ENCODE assay signal across 14 mouse cellular contexts in the genomic region with DNA sequence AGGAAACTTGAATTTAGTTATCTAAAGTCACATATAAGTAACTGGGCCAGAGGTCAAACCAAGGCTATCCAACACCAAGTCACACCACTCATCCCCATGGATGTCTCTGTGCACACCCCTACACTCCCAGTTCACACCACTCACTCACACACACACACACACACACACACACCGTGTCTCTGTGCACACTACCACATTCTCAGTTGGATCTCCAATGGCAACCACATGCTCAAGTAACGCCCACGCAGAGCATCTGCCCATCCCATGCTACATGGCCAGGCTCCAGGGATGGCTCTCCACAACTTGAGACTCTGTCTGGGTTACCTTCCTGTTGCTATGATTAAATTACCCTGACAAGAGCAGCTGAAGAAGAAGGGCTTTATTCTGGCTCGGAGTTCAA.
DNase-seq lines count a peak whose midpoint lies in the region; ATAC-seq lines count a peak whose summit lies in the region.
"Had no signal": no experiment of that assay in that cellular context is flagged by ENCODE, and none has a peak within 500 bp of the region (broad histone marks: within the 10 kb centered on the region; RNA-seq: fewer than 3 reads in every experiment).

No protein-coding gene starts in this region.

- ATAC-seq in midbrain, embryonic 11.5 days (ENCODE audit: low FRiP score) = no peak
- no peak for ATAC-seq in midbrain, embryonic 13.5 days
- ATAC-seq in forebrain, embryonic 14.5 days = no peak
- no peak for ATAC-seq in hindbrain, embryonic 13.5 days (ENCODE audit: low FRiP score)
- no peak for ATAC-seq in hindbrain, embryonic 12.5 days (ENCODE audit: low FRiP score)
- ATAC-seq: intestine, embryonic 16.5 days; midbrain, embryonic 15.5 days had no signal

- H3K4me1 ChIP-seq in midbrain, embryonic 11.5 days (ENCODE audit: control insufficient read depth, insufficient read depth, low read length) = peaks cover 5% of the 10 kb centered on the region
- peaks cover 32% of the 10 kb centered on the region for H3K4me1 ChIP-seq in midbrain, embryonic 13.5 days (replicated peaks)
- peaks cover 8% of the 10 kb centered on the region for H3K4me1 ChIP-seq in forebrain, embryonic 14.5 days (ENCODE audit: control insufficient read depth, insufficient read depth, low read length)
- H3K4me1 ChIP-seq in hindbrain, embryonic 13.5 days (replicated peaks) = peaks cover 26% of the 10 kb centered on the region
- H3K4me1 ChIP-seq in hindbrain, embryonic 12.5 days = peaks cover 23% of the 10 kb centered on the region

- no peaks in the 10 kb centered on the region for H3K9me3 ChIP-seq in midbrain, embryonic 11.5 days (ENCODE audit: control insufficient read depth, low read length)
- H3K9me3 ChIP-seq in midbrain, embryonic 13.5 days = no peaks in the 10 kb centered on the region
- no peaks in the 10 kb centered on the region for H3K9me3 ChIP-seq in forebrain, embryonic 14.5 days (replicated peaks; ENCODE audit: control insufficient read depth, low read length)
- H3K9me3 ChIP-seq in hindbrain, embryonic 13.5 days = no peaks in the 10 kb centered on the region
- no peaks in the 10 kb centered on the region for H3K9me3 ChIP-seq in hindbrain, embryonic 12.5 days (replicated peaks)
- H3K9me3 ChIP-seq: limb, embryonic 13.5 days; midbrain, embryonic 15.5 days had no signal

- no peaks in the 10 kb centered on the region for H3K27me3 ChIP-seq in midbrain, embryonic 11.5 days (ENCODE audit: control insufficient read depth, insufficient read depth, low read length)
- no peaks in the 10 kb centered on the region for H3K27me3 ChIP-seq in midbrain, embryonic 13.5 days
- H3K27me3 ChIP-seq in forebrain, embryonic 14.5 days (replicated peaks; ENCODE audit: control insufficient read depth, insufficient read depth, low read length) = no peaks in the 10 kb centered on the region
- no peaks in the 10 kb centered on the region for H3K27me3 ChIP-seq in hindbrain, embryonic 13.5 days
- no peaks in the 10 kb centered on the region; the same call in 1 of the 2 replicates for H3K27me3 ChIP-seq in hindbrain, embryonic 12.5 days
- H3K27me3 ChIP-seq: limb, embryonic 13.5 days; midbrain, embryonic 15.5 days had no signal

- no peak overlapping the region for H3K27ac ChIP-seq in midbrain, embryonic 11.5 days (ENCODE audit: low read depth, low read length)
- no peak overlapping the region for H3K27ac ChIP-seq in midbrain, embryonic 13.5 days
- H3K27ac ChIP-seq in forebrain, embryonic 14.5 days (ENCODE audit: low read depth, low read length) = no peak overlapping the region
- no peak overlapping the region for H3K27ac ChIP-seq in hindbrain, embryonic 13.5 days
- H3K27ac ChIP-seq in hindbrain, embryonic 12.5 days = no peak overlapping the region
- H3K27ac ChIP-seq: limb, embryonic 13.5 days; midbrain, embryonic 15.5 days had no signal

- H3K4me3 ChIP-seq in midbrain, embryonic 11.5 days (ENCODE audit: low read depth, low read length) = no peak overlapping the region
- no peak overlapping the region for H3K4me3 ChIP-seq in midbrain, embryonic 13.5 days (replicated peaks)
- H3K4me3 ChIP-seq in forebrain, embryonic 14.5 days (ENCODE audit: low read depth, low read length) = no peak overlapping the region
- H3K4me3 ChIP-seq in hindbrain, embryonic 13.5 days = no peak overlapping the region
- H3K4me3 ChIP-seq in hindbrain, embryonic 12.5 days = no peak overlapping the region
- H3K4me3 ChIP-seq: limb, embryonic 13.5 days; midbrain, embryonic 15.5 days had no signal

- no peak overlapping the region for H3K9ac ChIP-seq in midbrain, embryonic 11.5 days (ENCODE audit: low read length)
- H3K9ac ChIP-seq in midbrain, embryonic 13.5 days (replicated peaks) = no peak overlapping the region
- no peak overlapping the region for H3K9ac ChIP-seq in forebrain, embryonic 14.5 days (ENCODE audit: low read length)
- H3K9ac ChIP-seq in hindbrain, embryonic 13.5 days = no peak overlapping the region
- no peak overlapping the region for H3K9ac ChIP-seq in hindbrain, embryonic 12.5 days
- H3K9ac ChIP-seq: limb, embryonic 13.5 days; midbrain, embryonic 15.5 days had no signal

- 90% methylated on average over 4 of the region's 4 CpGs for WGBS in midbrain, embryonic 11.5 days
- WGBS in midbrain, embryonic 13.5 days = 89% methylated on average over 4 of the region's 4 CpGs
- WGBS in forebrain, embryonic 14.5 days = 82% methylated on average over 4 of the region's 4 CpGs
- 91% methylated on average over 4 of the region's 4 CpGs for WGBS in hindbrain, embryonic 13.5 days
- 90% methylated on average over 4 of the region's 4 CpGs for WGBS in hindbrain, embryonic 12.5 days

- H3K4me2 ChIP-seq in midbrain, embryonic 11.5 days = no peak overlapping the region
- no peak overlapping the region for H3K4me2 ChIP-seq in midbrain, embryonic 13.5 days (replicated peaks)
- H3K4me2 ChIP-seq in forebrain, embryonic 14.5 days (ENCODE audit: low read length) = no peak overlapping the region
- H3K4me2 ChIP-seq in hindbrain, embryonic 13.5 days = no peak overlapping the region
- H3K4me2 ChIP-seq in hindbrain, embryonic 12.5 days (replicated peaks) = no peak overlapping the region
- H3K4me2 ChIP-seq: limb, embryonic 13.5 days; midbrain, embryonic 15.5 days had no signal

- DNase-seq in midbrain, embryonic 11.5 days (ENCODE audit: low spot score, missing footprints) = peak; percentile 62
- peak; percentile 58 for DNase-seq in layer of hippocampus, adult 9-10 months (ENCODE audit: low spot score)
- peak; percentile 85 to 94 for DNase-seq in left cerebral cortex, postnatal 25 days (ENCODE audit: low spot score in 2 of 2)
- DNase-seq in gastrocnemius, postnatal 14 days = no peak
- no peak for DNase-seq in forebrain, embryonic 14.5 days (ENCODE audit: low spot score)
- DNase-seq: adrenal gland, postnatal 36 days; heart, postnatal 14 days; thymus, postnatal 25 days had no signal

- H3K36me3 ChIP-seq in midbrain, embryonic 11.5 days (ENCODE audit: control insufficient read depth, insufficient read depth, low read length) = no peaks in the 10 kb centered on the region
- no peaks in the 10 kb centered on the region for H3K36me3 ChIP-seq in midbrain, embryonic 13.5 days
- no peaks in the 10 kb centered on the region for H3K36me3 ChIP-seq in forebrain, embryonic 14.5 days (ENCODE audit: control insufficient read depth, insufficient read depth, low read length)
- H3K36me3 ChIP-seq in hindbrain, embryonic 13.5 days = no peaks in the 10 kb centered on the region
- H3K36me3 ChIP-seq in hindbrain, embryonic 12.5 days = no peaks in the 10 kb centered on the region
- H3K36me3 ChIP-seq: limb, embryonic 13.5 days; midbrain, embryonic 15.5 days had no signal

- intact Hi-C loops in left cerebral cortex, postnatal 25 days (cut with DNase I) = no loop called here
- intact Hi-C loops in gastrocnemius, postnatal 14 days (cut with DNase I; ENCODE audit: low total_unique reads) = no loop called here

Comparison
In these comparisons a context has a peak if more than half of its experiments do, and no peak if none do; other contexts are left out.
1. DNase-seq: peak in midbrain, embryonic 11.5 days (single experiment), layer of hippocampus, adult 9-10 months (single experiment) and left cerebral cortex, postnatal 25 days (2 of 2); none in gastrocnemius, postnatal 14 days (single experiment) and forebrain, embryonic 14.5 days (single experiment).